Mouse (Mus musculus) midbrain, embryonic 10.5 days (tissue): Measurements from ENCODE around the gene Dennd5b. TPM values are rescaled to one million over a fixed set of nuclear protein-coding genes. Genes with fewer than 3 reads are reported as not detected.

ENCODE experiments used
- DNase-seq: peaks from one replicate; pipeline ENCODE4 v3.0.0-alpha.2; 2017; ENCODE audit warnings: low spot score
- H3K27ac ChIP-seq: fragments of 300-500 bp; sonication (generic); replicated peaks from 2 replicates; pipeline ENCODE4 v1.5.1; 2016; ENCODE audit warnings: mild to moderate bottlenecking
- H3K27me3 ChIP-seq: fragments of 300-500 bp; sonication (generic); 2 replicates; pipeline ENCODE4 v1.6.1; 2016; ENCODE audit warnings: low read depth, mild to moderate bottlenecking; ENCODE audit not compliant: poor library complexity, severe bottlenecking
- H3K36me3 ChIP-seq: fragments of 300-500 bp; sonication (generic); 2 replicates; pipeline ENCODE4 v1.6.1; 2016; ENCODE audit warnings: mild to moderate bottlenecking, moderate library complexity
- H3K4me1 ChIP-seq: fragments of 300-500 bp; sonication (generic); 2 replicates; pipeline ENCODE4 v1.6.1; 2016
- H3K4me3 ChIP-seq: fragments of 300-500 bp; sonication (generic); 2 replicates; pipeline ENCODE4 v1.5.1; 2016; ENCODE audit warnings: mild to moderate bottlenecking, moderate library complexity
- H3K9me3 ChIP-seq: fragments of 300-500 bp; sonication (generic); replicated peaks from 2 replicates; pipeline ENCODE4 v1.6.1; 2016; ENCODE audit warnings: mild to moderate bottlenecking
- WGBS: fragments of 180-500 bp; shearing (Covaris S2); methylation state at CpG from one replicate; pipeline ENCODE4 v1.1.7; 2016; 5-methylcytosine and 5-hydroxymethylcytosine counted together
- polyA plus RNA-seq: library from polyadenylated mRNA; unstranded; fragments of >200 nt; fragmentation: Nextera tagmentation; extraction: Ambion mirVana; gene quantifications from 2 replicates; pipeline ENCODE4 v1.2.1, GENCODE M21; 2016

The Dennd5b gene
- polyA plus RNA-seq, 1 experiment from 2014 or later, result 11.9 TPM

GRCm38 (mm10) chr6:149096233-149096632, 5.2 kb downstream of the Dennd5b start:
- WGBS, result 84% methylated on average over 2 of the region's 2 CpGs
- peaks cover 12% of the 10 kb centered on the region for H3K4me1 ChIP-seq
- H3K9me3 ChIP-seq, result no peaks in the 10 kb centered on the region
- H3K36me3 ChIP-seq, result 0 out of 2 replicates have a peak, but pooled peaks cover 4% of the 10 kb centered on the region
- H3K4me3 ChIP-seq, result no peak overlapping the region
- DNase-seq, result no peak
- no peak overlapping the region for H3K27ac ChIP-seq
- no peaks in the 10 kb centered on the region for H3K27me3 ChIP-seq

- no peak for DNase-seq
- 85% methylated on average over 6 of the region's 6 CpGs for whole genome bisulfite sequencing
These were observed 6.1 kb downstream of the Dennd5b start for GRCm38 (mm10) chr6:149095389-149095788.

DNA sequence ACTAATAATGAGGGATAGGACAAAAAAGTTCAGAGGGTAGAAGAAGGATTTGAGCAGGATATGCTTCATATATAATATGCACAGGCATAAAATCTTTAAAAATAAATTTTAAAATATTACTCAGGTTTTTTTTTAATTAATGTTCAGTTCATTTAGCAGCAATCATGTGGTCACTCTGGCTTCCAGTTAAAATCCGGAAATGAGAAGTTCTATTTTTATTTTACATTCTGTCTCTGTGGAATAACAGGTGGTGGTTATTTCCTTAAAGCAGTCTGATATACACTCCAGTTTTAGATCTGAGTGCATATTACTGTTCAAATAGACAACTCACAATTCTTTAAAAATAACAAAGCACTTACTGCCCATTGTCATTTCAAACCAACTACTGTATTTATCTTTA, 6.9 kb downstream of the Dennd5b start:
- Histone ChIP-seq H3K4me1 (peaks cover 6% of the 10 kb centered on the region), H3K27me3 (no peaks in the 10 kb centered on the region), H3K9me3 (no peaks in the 10 kb centered on the region), H3K4me3 (no peak overlapping the region), H3K27ac (no peak overlapping the region), H3K36me3 (0 out of 2 replicates have a peak, but pooled peaks cover 4% of the 10 kb centered on the region)
- WGBS, result 86% methylated on average over 1 of the region's 1 CpGs
- no peak for DNase-seq

More at GRCm38 (mm10) chr6:149095389-149095788, 6.1 kb downstream of the Dennd5b start:
- H3K4me1 ChIP-seq, result peaks cover 12% of the 10 kb centered on the region
- H3K27me3 ChIP-seq, result no peaks in the 10 kb centered on the region
- H3K27ac ChIP-seq, result no peak overlapping the region
- no peaks in the 10 kb centered on the region for H3K9me3 ChIP-seq
- 0 out of 2 replicates have a peak, but pooled peaks cover 4% of the 10 kb centered on the region for H3K36me3 ChIP-seq
- no peak overlapping the region for H3K4me3 ChIP-seq

- Histone ChIP-seq H3K36me3 (0 out of 2 replicates have a peak, but pooled peaks cover 4% of the 10 kb centered on the region), H3K9me3 (no peaks in the 10 kb centered on the region), H3K27ac (no peak overlapping the region), H3K4me3 (no peak overlapping the region), H3K27me3 (no peaks in the 10 kb centered on the region), H3K4me1 (no peaks in the 10 kb centered on the region)
- DNase-seq, result no peak
- WGBS, result 73% methylated on average over 5 of the region's 5 CpGs
These were observed 8.0 kb downstream of the Dennd5b start for GRCm38 (mm10) chr6:149093465-149093864.

DNA sequence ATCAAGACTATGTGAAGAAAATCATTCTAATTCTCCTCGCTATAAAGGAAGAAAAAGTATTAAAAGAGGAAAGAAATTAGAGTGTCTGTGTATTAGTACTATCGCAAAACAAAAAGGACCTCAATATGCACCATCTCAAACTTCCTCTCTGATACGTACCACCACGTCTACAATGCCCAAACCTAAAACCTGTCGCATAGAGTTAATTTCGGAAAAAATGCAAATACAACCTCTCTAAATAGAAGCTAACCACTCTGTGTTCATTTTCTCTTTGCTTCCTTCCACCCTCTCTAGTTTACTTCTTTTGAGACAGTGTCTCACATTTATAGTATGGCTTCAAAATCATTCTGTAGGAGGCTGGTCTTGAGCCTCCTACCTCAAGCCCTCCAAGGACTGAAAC, 9.1 kb downstream of the Dennd5b start:
- no peaks in the 10 kb centered on the region for H3K9me3 ChIP-seq
- H3K27me3 ChIP-seq, result no peaks in the 10 kb centered on the region
- no peak overlapping the region for H3K4me3 ChIP-seq
- H3K27ac ChIP-seq, result no peak overlapping the region
- H3K36me3 ChIP-seq, result 0 out of 2 replicates have a peak, but pooled peaks cover 3% of the 10 kb centered on the region
- no peaks in the 10 kb centered on the region for H3K4me1 ChIP-seq
- DNase-seq, result no peak
- WGBS, result 95% methylated on average over 6 of the region's 6 CpGs

- WGBS, result 100% methylated on average over 1 of the region's 1 CpGs
- Histone ChIP-seq H3K9me3 (no peaks in the 10 kb centered on the region), H3K4me1 (no peaks in the 10 kb centered on the region), H3K27me3 (no peaks in the 10 kb centered on the region), H3K27ac (no peak overlapping the region), H3K4me3 (no peak overlapping the region), H3K36me3 (peaks cover 40% of the 10 kb centered on the region)
- no peak for DNase-seq
These were observed 24.2 kb downstream of the Dennd5b start for GRCm38 (mm10) chr6:149077136-149077808.

GRCm38 (mm10) chr6:149073854-149074253, 27.6 kb downstream of the Dennd5b start:
- Histone ChIP-seq H3K27ac (no peak overlapping the region), H3K36me3 (peaks cover 46% of the 10 kb centered on the region), H3K4me3 (no peak overlapping the region), H3K4me1 (peaks cover 10% of the 10 kb centered on the region), H3K9me3 (no peaks in the 10 kb centered on the region), H3K27me3 (no peaks in the 10 kb centered on the region)
- WGBS, result 96% methylated on average over 4 of the region's 4 CpGs
- no peak for DNase-seq

- no peak for DNase-seq
- Histone ChIP-seq H3K27ac (no peak overlapping the region), H3K36me3 (peaks cover 49% of the 10 kb centered on the region), H3K4me1 (peaks cover 10% of the 10 kb centered on the region), H3K9me3 (no peaks in the 10 kb centered on the region), H3K4me3 (no peak overlapping the region), H3K27me3 (no peaks in the 10 kb centered on the region)
- 89% methylated on average over 3 of the region's 3 CpGs for WGBS
These were observed 28.6 kb downstream of the Dennd5b start for GRCm38 (mm10) chr6:149072873-149073272.

GRCm38 (mm10) chr6:149070592-149071124, 30.8 kb downstream of the Dennd5b start:
- WGBS, result 90% methylated on average over 4 of the region's 4 CpGs
- Histone ChIP-seq H3K9me3 (no peaks in the 10 kb centered on the region), H3K36me3 (peaks cover 45% of the 10 kb centered on the region), H3K27me3 (no peaks in the 10 kb centered on the region), H3K27ac (no peak overlapping the region), H3K4me3 (no peak overlapping the region), H3K4me1 (peaks cover 10% of the 10 kb centered on the region)
- no peak for DNase-seq

- H3K4me3 ChIP-seq, result no peak overlapping the region
- H3K4me1 ChIP-seq, result no peaks in the 10 kb centered on the region
- H3K27ac ChIP-seq, result no peak overlapping the region
- peaks cover 33% of the 10 kb centered on the region for H3K36me3 ChIP-seq
- H3K27me3 ChIP-seq, result no peaks in the 10 kb centered on the region
- H3K9me3 ChIP-seq, result no peaks in the 10 kb centered on the region
- DNase-seq, result no peak
These were observed 38.1 kb downstream of the Dennd5b start for GRCm38 (mm10) chr6:149063382-149063781.

DNA sequence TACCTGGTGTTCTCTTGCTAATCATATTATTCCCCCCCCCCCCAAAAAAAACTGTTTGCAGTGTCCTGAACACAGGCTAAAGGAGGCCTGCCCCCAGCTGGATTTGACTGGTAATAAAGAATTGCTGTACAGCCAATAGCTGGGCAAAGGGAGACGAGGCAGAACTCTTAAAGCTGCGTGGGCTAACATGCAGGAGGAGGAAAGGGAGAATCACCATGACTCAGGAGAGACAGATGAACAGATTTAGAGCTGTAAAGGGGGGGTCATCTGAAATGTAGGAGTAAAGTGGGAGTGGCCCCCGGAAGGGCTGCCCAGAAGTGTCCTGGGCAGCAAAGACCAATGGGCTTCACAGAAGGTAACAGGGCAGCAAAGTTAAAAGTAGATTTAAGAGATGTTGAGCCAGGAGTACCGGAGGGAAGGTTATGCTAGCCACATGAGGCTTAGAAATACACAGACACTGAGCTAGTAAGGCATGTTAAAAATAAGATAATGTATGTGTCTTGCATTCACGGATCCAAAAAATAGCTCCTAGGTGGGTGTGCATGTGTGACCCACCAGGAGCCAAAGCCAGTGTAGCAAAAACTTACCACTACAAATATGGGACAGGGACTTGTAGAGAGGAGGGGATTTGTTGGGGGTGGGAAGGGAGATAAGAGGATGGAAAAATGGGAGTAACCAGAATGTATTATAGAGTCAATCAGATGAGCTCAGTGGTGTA, 40.7 kb downstream of the Dennd5b start:
- peaks cover 21% of the 10 kb centered on the region for H3K36me3 ChIP-seq
- no peaks in the 10 kb centered on the region for H3K27me3 ChIP-seq
- H3K9me3 ChIP-seq, result no peaks in the 10 kb centered on the region
- no peaks in the 10 kb centered on the region for H3K4me1 ChIP-seq
- WGBS, result 88% methylated on average over 5 of the region's 5 CpGs
- DNase-seq, result no peak
- no peak overlapping the region for H3K27ac ChIP-seq
- H3K4me3 ChIP-seq, result no peak overlapping the region

DNA sequence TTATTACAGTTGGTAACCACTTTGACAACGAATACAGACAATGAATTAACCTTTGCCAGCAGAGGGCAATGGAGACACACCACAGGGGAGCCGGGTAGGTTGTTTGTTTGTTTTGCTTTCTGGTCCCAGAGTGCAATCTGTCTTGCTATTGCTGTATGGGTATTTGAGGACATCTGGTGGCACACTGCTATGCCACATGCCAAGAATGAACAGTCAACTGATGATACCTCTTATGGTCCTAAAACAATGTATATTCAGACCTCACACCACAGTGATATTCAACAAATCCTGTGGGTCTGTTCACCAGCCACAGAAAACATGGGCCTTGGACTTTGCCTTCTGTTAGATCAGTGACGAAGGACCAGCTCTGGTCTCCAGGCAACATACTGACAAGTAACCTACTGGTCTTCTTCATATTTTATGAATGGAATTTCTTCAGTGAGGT, 43.5 kb downstream of the Dennd5b start:
- no peaks in the 10 kb centered on the region for H3K9me3 ChIP-seq
- DNase-seq, result no peak
- no peak overlapping the region for H3K4me3 ChIP-seq
- H3K27me3 ChIP-seq, result no peaks in the 10 kb centered on the region
- no peaks in the 10 kb centered on the region for H3K4me1 ChIP-seq
- peaks cover 29% of the 10 kb centered on the region for H3K36me3 ChIP-seq
- WGBS, result 55% methylated on average over 3 of the region's 3 CpGs
- H3K27ac ChIP-seq, result no peak overlapping the region

DNA sequence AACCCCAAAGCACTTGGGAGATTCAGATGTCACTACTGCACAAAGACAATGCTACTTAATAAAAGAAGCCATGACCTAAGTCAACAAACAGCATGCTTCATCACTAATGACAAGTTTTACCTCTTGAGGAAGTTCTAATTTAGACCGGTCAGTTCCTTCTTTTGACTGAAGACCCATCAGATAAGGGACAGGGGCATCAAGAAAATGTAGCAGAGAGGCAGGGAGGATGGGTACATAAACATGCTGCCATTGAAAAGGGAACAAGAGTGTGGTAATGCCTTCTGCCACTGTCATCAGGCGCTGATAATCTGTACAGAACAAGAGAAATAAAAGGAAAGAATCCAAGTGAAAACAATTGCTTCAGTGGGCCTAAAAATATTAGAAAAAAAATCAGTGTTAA, 46.7 kb downstream of the Dennd5b start:
- no peaks in the 10 kb centered on the region for H3K9me3 ChIP-seq
- no peaks in the 10 kb centered on the region for H3K27me3 ChIP-seq
- WGBS, result 92% methylated on average over 2 of the region's 2 CpGs
- H3K4me3 ChIP-seq, result no peak overlapping the region
- H3K4me1 ChIP-seq, result no peaks in the 10 kb centered on the region
- peaks cover 25% of the 10 kb centered on the region for H3K36me3 ChIP-seq
- H3K27ac ChIP-seq, result no peak overlapping the region
- no peak for DNase-seq
